Mouse (Mus musculus): ENCODE data around the gene Sclt1.

The Sclt1 gene

GRCm38 (mm10) chr3:41587588-41587987 lies 154.7 kb downstream of the Sclt1 start:
- no peak for DNase-seq (ENCODE audit: low read depth, low spot score)

- no peak for DNase-seq (ENCODE audit: low read depth, low spot score)
Observed at GRCm38 (mm10) chr3:41586917-41587316, 155.4 kb downstream of the Sclt1 start.

GRCm38 (mm10) chr3:41586330-41586729 lies 156.0 kb downstream of the Sclt1 start:
- no peak for DNase-seq (ENCODE audit: low read depth, low spot score)

GRCm38 (mm10) chr3:41585548-41585947 lies 156.8 kb downstream of the Sclt1 start:
- DNase-seq (ENCODE audit: low read depth, low spot score): no peak

GRCm38 (mm10) chr3:41583621-41584020 lies 158.7 kb downstream of the Sclt1 start:
- no peak for DNase-seq (ENCODE audit: low read depth, low spot score)

- DNase-seq (ENCODE audit: low read depth, low spot score): no peak
Observed at GRCm38 (mm10) chr3:41583092-41583491, 159.2 kb downstream of the Sclt1 start.

GRCm38 (mm10) chr3:41582256-41582655 lies 160.1 kb downstream of the Sclt1 start:
- peak; percentile 54 for DNase-seq (ENCODE audit: low read depth, low spot score)

GRCm38 (mm10) chr3:41581436-41581835 lies 160.9 kb downstream of the Sclt1 start:
- DNase-seq (ENCODE audit: low read depth, low spot score): no peak

- DNase-seq (ENCODE audit: low read depth, low spot score): no peak
Observed at GRCm38 (mm10) chr3:41580401-41581323, 161.7 kb downstream of the Sclt1 start.

- no peak for DNase-seq (ENCODE audit: low read depth, low spot score)
Observed at GRCm38 (mm10) chr3:41579873-41580272, 162.4 kb downstream of the Sclt1 start.

- DNase-seq (ENCODE audit: low read depth, low spot score): no peak
Observed at GRCm38 (mm10) chr3:41577240-41577639, 165.1 kb downstream of the Sclt1 start.
